Mouse (Mus musculus) left cerebral cortex, adult 2 months (tissue): Measurements from ENCODE around the gene Btbd3. TPM values are rescaled to one million over a fixed set of nuclear protein-coding genes. Genes with fewer than 3 reads are reported as not detected.

Experiments used
- DNase-seq, 2 experiments: peaks; one replicate each; pipeline ENCODE4 v3.0.0; 2021 to 2022; ENCODE audit warnings: low spot score in 2 of 2, mixed read lengths in 1 of 2; ENCODE audit errors: extremely low spot score in 1 of 2
- H3K27ac ChIP-seq: fragments of 200-600 bp; 2 replicates; pipeline ENCODE4 v1.8.1; 2022
- H3K4me3 ChIP-seq: fragments of 200-600 bp; 2 replicates; pipeline ENCODE4 v1.8.1; 2022
- CTCF ChIP-seq: fragments of 200-600 bp; IDR thresholded peaks from 2 replicates; pipeline ENCODE4 v1.8.1; 2022; ENCODE audit warnings: antibody characterized with exemption, mild to moderate bottlenecking, moderate library complexity
- intact Hi-C: fragments of 180-260 bp; cut with DNase I; formaldehyde crosslinking; loops from one replicate; pipeline ENCODE4 v1.15.1; 2025
- total RNA-seq, 2 experiments: library from RNA; stranded (reverse); gene quantifications; 2 replicates each; pipeline ENCODE4 v1.2.3; 2021

The Btbd3 gene
- total RNA-seq, 2 experiments from 2014 or later = 153 to 161 TPM

DNA sequence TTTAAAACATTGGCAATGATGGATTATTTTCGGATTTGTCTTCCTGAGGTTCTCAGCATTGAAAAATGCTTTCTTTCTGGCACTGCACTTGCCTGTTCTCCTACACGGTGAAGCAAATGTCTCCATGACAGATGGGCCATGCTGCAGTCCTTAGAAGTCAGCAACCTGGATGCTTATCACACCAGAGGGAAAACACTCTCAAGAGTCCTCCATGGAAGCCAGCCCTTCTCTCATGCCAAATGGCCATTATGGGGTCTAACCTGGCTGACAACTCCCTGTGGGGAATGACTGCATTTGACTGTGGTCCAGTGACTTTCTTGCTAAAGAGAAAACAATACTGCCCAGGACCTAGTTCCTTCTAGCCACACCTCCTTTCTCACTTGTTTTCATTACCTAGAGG lies 166.0 kb downstream of the Btbd3 start:
- DNase-seq = no peak
- H3K4me3 ChIP-seq = no peak overlapping the region
- TF ChIP-seq CTCF = no peak
- H3K27ac ChIP-seq = no peak overlapping the region
- intact Hi-C loops = no loop called here

DNA sequence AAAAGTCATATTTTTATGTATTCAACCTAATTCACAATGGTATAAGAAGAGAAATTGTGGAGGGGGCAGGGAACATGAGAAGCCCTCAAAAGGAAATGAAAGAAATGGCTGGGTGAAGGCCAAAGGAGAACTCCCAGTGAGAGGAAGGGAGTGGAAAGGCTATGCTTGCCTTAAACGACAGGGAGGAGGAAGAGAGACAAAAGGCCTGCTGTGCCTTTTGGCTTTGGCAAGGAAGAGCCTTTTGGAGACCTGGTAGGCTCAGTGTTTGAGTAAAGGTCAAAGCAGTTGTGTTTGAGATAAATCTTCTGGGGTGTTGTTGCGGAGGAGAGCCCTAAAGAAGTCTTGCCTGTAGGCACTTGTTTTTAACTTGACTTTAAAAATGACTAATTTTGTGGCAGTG lies 175.6 kb downstream of the Btbd3 start:
- intact Hi-C loops = no loop called here

GRCm38 (mm10) chr2:138446466-138446865 lies 190.1 kb downstream of the Btbd3 start:
- no peak overlapping the region for H3K27ac ChIP-seq
- no peak for TF ChIP-seq CTCF
- no peak overlapping the region for H3K4me3 ChIP-seq
- intact Hi-C loops = no loop called here
- no peak for DNase-seq

More for the DNA sequence above, 175.6 kb downstream of the Btbd3 start:
- H3K27ac ChIP-seq = no peak overlapping the region
- no peak for DNase-seq
- no peak for TF ChIP-seq CTCF
- no peak overlapping the region for H3K4me3 ChIP-seq

GRCm38 (mm10) chr2:138446943-138447342 lies 190.6 kb downstream of the Btbd3 start:
- no peak for DNase-seq
- TF ChIP-seq CTCF = no peak
- intact Hi-C loops = no loop called here
- no peak overlapping the region for H3K27ac ChIP-seq
- H3K4me3 ChIP-seq = no peak overlapping the region

- no peak for DNase-seq
- Histone ChIP-seq H3K4me3 (no peak overlapping the region), H3K27ac (no peak overlapping the region)
- TF ChIP-seq CTCF = no peak
- intact Hi-C loops = no loop called here
These were observed 191.3 kb downstream of the Btbd3 start for GRCm38 (mm10) chr2:138447681-138448080.

DNA sequence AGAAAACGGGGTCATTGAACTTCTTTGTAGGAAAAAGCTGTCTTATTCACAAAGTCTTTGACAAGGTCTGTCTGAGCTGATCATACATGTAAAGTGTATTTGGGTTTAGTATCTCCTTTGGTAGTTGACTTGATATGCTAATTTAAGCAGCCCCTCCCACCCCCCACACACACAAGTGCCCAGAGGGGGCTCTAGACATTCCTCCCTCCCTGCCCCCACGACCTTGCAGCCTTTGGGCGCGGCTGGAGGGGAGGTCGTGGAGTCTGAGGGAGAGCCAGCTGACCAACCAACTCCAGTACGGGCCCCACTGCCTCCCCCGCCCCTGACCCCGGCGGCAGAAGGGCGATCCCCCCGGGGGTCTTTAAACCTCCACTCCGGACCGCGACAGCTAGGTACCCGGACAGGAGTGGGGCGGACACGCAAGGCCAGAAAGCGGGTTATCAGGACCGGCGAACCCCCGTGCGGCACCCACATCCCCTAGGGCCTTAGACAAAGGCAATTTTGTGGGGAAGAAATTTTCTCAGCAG lies 211.7 kb downstream of the Btbd3 start:
- intact Hi-C loops = no loop called here
- H3K27ac ChIP-seq = no peak overlapping the region
- no peak for DNase-seq
- H3K4me3 ChIP-seq = no peak overlapping the region
- TF ChIP-seq CTCF = no peak

GRCm38 (mm10) chr2:138473407-138473806 lies 217.0 kb downstream of the Btbd3 start:
- no peak for TF ChIP-seq CTCF
- DNase-seq = no peak
- intact Hi-C loops = loop anchor here (10.0 kb wide), 2 partner anchors 429 to 661 kb away; no protein-coding TSS in a partner anchor

GRCm38 (mm10) chr2:138476486-138476885 lies 220.1 kb downstream of the Btbd3 start:
- peak; percentile 11 to 45 for DNase-seq

More at GRCm38 (mm10) chr2:138473407-138473806, 217.0 kb downstream of the Btbd3 start:
- Histone ChIP-seq H3K27ac (no peak overlapping the region), H3K4me3 (no peak overlapping the region)

GRCm38 (mm10) chr2:138477278-138477677 lies 220.9 kb downstream of the Btbd3 start:
- peak overlapping the region; percentile 59; the same call in 1 of the 2 replicates for H3K27ac ChIP-seq
- no peak for TF ChIP-seq CTCF
- no peak for DNase-seq
- intact Hi-C loops = loop anchor here (1.0 to 10.0 kb wide), 8 partner anchors 74 to 658 kb away; no protein-coding TSS in a partner anchor
- no peak overlapping the region for H3K4me3 ChIP-seq

More at GRCm38 (mm10) chr2:138476486-138476885, 220.1 kb downstream of the Btbd3 start:
- H3K4me3 ChIP-seq = no peak overlapping the region
- H3K27ac ChIP-seq = peak overlapping the region; percentile 72
- no peak for TF ChIP-seq CTCF
- intact Hi-C loops = loop anchor here (1.0 to 10.0 kb wide), 8 partner anchors 74 to 658 kb away; no protein-coding TSS in a partner anchor

DNA sequence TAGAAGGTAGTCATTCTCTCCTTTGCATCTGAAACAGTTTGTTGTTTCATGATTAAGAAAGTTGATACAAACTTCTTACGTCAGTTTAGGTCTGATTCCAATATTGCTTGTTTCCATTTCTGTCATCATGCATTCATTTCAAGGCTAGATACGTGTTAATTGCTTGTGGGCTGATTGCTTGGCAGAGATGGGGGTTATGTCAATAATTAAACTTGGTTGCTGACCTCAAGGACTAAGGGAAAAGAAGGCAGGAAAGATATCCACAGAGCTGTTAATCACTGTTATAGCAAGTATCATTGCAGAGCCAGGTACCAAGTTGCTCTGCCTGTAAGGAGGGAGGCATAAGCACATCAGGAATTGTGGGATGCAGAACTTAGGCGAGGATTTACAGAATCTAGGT lies 226.2 kb downstream of the Btbd3 start:
- Histone ChIP-seq H3K4me3 (no peak overlapping the region), H3K27ac (no peak overlapping the region)
- no peak for TF ChIP-seq CTCF
- intact Hi-C loops = no loop called here
- DNase-seq = no peak

- H3K4me3 ChIP-seq = no peak overlapping the region
- intact Hi-C loops = no loop called here
- DNase-seq = no peak
- no peak for TF ChIP-seq CTCF
- no peak overlapping the region for H3K27ac ChIP-seq
These were observed 228.5 kb downstream of the Btbd3 start for GRCm38 (mm10) chr2:138484871-138485270.

DNA sequence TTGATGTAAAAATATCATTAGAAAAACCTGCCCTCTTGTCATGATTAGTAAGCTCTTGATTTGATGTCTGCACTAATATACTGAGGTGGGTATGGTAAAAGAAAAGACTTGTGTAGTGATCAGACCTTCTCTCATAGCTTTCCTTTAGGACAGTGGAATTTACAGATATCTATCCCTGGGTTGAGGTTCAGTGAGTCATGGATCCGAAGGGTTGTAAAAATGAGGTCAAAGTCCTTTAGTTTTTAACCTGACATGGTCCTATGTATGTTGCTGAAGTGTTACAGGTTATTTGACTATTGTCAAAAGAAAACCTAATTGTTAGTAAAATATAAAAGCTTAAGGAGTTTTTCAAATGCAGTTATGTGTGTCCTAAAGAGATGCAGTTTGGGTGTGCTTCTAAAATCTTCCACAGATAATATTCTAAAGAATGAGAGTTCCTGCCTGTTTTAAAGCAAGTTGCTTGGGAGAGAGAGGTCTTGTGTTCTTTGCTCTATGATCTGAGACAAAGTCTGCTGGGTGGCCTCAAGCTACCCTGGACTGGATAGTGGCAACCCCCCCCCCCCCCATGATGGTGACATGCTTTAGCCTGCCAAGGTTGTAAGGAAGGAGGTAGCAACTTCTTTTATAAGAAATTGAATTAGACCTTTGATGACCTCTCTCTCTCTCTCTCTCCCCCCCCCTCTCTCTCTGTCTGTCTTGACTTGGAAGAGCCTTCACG lies 234.5 kb downstream of the Btbd3 start:
- Histone ChIP-seq H3K4me3 (no peak overlapping the region), H3K27ac (no peak overlapping the region)
- intact Hi-C loops = no loop called here
- no peak for DNase-seq
- no peak for TF ChIP-seq CTCF
